10 mouse cellular contexts compared by ENCODE assay signal in genomic region chr11:18963202-18964136, GRCm38 (mm10). TPM values are rescaled to one million over a fixed set of nuclear protein-coding genes. Genes with fewer than 3 reads are reported as not detected.
DNase-seq lines count a peak whose midpoint lies in the region; ATAC-seq and TF ChIP-seq lines count a peak whose summit lies in the region.
"Had no signal": no experiment of that assay in that cellular context is flagged by ENCODE, and none has a peak within 500 bp of the region (broad histone marks: within the 10 kb centered on the region; RNA-seq: fewer than 3 reads in every experiment).

No protein-coding gene starts in this region.

- peak; percentile 93 for TF ChIP-seq EP300 in lung, postnatal 0 days (IDR thresholded peaks at IDR 0.05)

- no peaks in the 10 kb centered on the region for H3K27me3 ChIP-seq in hindbrain, embryonic 15.5 days
- no peaks in the 10 kb centered on the region for H3K27me3 ChIP-seq in hindbrain, embryonic 11.5 days (ENCODE audit: control insufficient read depth, insufficient read depth, low read length)
- H3K27me3 ChIP-seq in lung, postnatal 0 days (replicated peaks; ENCODE audit: insufficient read depth, low read length), result no peaks in the 10 kb centered on the region
- no peaks in the 10 kb centered on the region for H3K27me3 ChIP-seq in forebrain, embryonic 11.5 days (ENCODE audit: control insufficient read depth, insufficient read depth, low read length)

- H3K4me1 ChIP-seq in hindbrain, embryonic 15.5 days (replicated peaks), result peaks cover 34% of the 10 kb centered on the region
- H3K4me1 ChIP-seq in hindbrain, embryonic 11.5 days (replicated peaks; ENCODE audit: control insufficient read depth, insufficient read depth, low read length), result 0 out of 2 replicates have a peak, but pooled peaks cover 2% of the 10 kb centered on the region
- peaks cover 12% of the 10 kb centered on the region for H3K4me1 ChIP-seq in lung, postnatal 0 days (ENCODE audit: insufficient read depth, low read depth, low read length)
- no peaks in the 10 kb centered on the region for H3K4me1 ChIP-seq in forebrain, embryonic 11.5 days (replicated peaks; ENCODE audit: control insufficient read depth, insufficient read depth, low read length)

- TF ChIP-seq CTCF in lung, postnatal 0 days (IDR thresholded peaks at IDR 0.05), result no peak

- no peak for ATAC-seq in hindbrain, embryonic 15.5 days (ENCODE audit: low FRiP score, low read depth)
- ATAC-seq in hindbrain, embryonic 11.5 days (ENCODE audit: low FRiP score), result no peak
- ATAC-seq in lung, postnatal 0 days, result peak; percentile 77
- no peak for ATAC-seq in forebrain, embryonic 11.5 days (replicated peaks; ENCODE audit: low FRiP score)

- H3K27ac ChIP-seq in hindbrain, embryonic 15.5 days (replicated peaks), result 0 out of 2 replicates have a peak overlapping the region, but pooled peaks have one; percentile 19
- no peak overlapping the region for H3K27ac ChIP-seq in hindbrain, embryonic 11.5 days (ENCODE audit: low read depth, low read length)
- peak overlapping the region; percentile 54 for H3K27ac ChIP-seq in lung, postnatal 0 days (ENCODE audit: low read length)
- H3K27ac ChIP-seq in forebrain, embryonic 11.5 days (ENCODE audit: low read depth, low read length), result no peak overlapping the region

- H3K9ac ChIP-seq in hindbrain, embryonic 15.5 days, result no peak overlapping the region
- no peak overlapping the region for H3K9ac ChIP-seq in hindbrain, embryonic 11.5 days (ENCODE audit: low read depth, low read length)
- H3K9ac ChIP-seq in lung, postnatal 0 days (replicated peaks; ENCODE audit: low read depth), result no peak overlapping the region
- no peak overlapping the region for H3K9ac ChIP-seq in forebrain, embryonic 11.5 days (ENCODE audit: low read length)

- WGBS in hindbrain, embryonic 15.5 days, result 59% methylated on average over 15 of the region's 15 CpGs
- WGBS in hindbrain, embryonic 11.5 days, result 55% methylated on average over 15 of the region's 15 CpGs
- 33% methylated on average over 15 of the region's 15 CpGs for WGBS in lung, postnatal 0 days
- WGBS in forebrain, embryonic 11.5 days, result 60% methylated on average over 15 of the region's 15 CpGs

- DNase-seq in hindbrain, embryonic 11.5 days (ENCODE audit: low spot score), result no peak
- DNase-seq in MEL-GATA-1-ER (ENCODE audit: extremely low read depth, low read depth), result peak; percentile 78
- peak; percentile 47 for DNase-seq in embryo, embryonic 9.5 days (ENCODE audit: extremely low spot score)
- peak; percentile 48 for DNase-seq in lung, postnatal 0 days (ENCODE audit: low spot score)
- DNase-seq in forebrain, embryonic 11.5 days (ENCODE audit: low spot score), result no peak
- DNase-seq in urinary bladder, adult 2 months (ENCODE audit: low spot score), result no peak
- DNase-seq in adrenal gland, adult 18-20 months (ENCODE audit: low spot score in 2 of 2), result no peak
- DNase-seq: adrenal gland, adult 2 months; kidney, adult 11 months had no signal

- no peak overlapping the region for H3K4me3 ChIP-seq in hindbrain, embryonic 15.5 days
- H3K4me3 ChIP-seq in hindbrain, embryonic 11.5 days (ENCODE audit: low read depth, low read length), result no peak overlapping the region
- no peak overlapping the region for H3K4me3 ChIP-seq in lung, postnatal 0 days (ENCODE audit: low read depth, low read length)
- H3K4me3 ChIP-seq in forebrain, embryonic 11.5 days (ENCODE audit: low read depth, low read length), result no peak overlapping the region

- H3K36me3 ChIP-seq in hindbrain, embryonic 15.5 days, result no peaks in the 10 kb centered on the region
- no peaks in the 10 kb centered on the region; the same call in 1 of the 2 replicates for H3K36me3 ChIP-seq in hindbrain, embryonic 11.5 days (ENCODE audit: control insufficient read depth, insufficient read depth, low read length)
- H3K36me3 ChIP-seq in lung, postnatal 0 days (ENCODE audit: insufficient read depth, low read length), result no peaks in the 10 kb centered on the region
- no peaks in the 10 kb centered on the region for H3K36me3 ChIP-seq in forebrain, embryonic 11.5 days (ENCODE audit: control insufficient read depth, insufficient read depth, low read length)

- H3K9me3 ChIP-seq in hindbrain, embryonic 15.5 days, result no peaks in the 10 kb centered on the region
- no peaks in the 10 kb centered on the region for H3K9me3 ChIP-seq in hindbrain, embryonic 11.5 days (ENCODE audit: control insufficient read depth, low read length)
- no peaks in the 10 kb centered on the region for H3K9me3 ChIP-seq in lung, postnatal 0 days (ENCODE audit: low read length)
- H3K9me3 ChIP-seq in forebrain, embryonic 11.5 days (ENCODE audit: control insufficient read depth, low read length), result no peaks in the 10 kb centered on the region

- no peak overlapping the region for H3K4me2 ChIP-seq in hindbrain, embryonic 15.5 days
- no peak overlapping the region for H3K4me2 ChIP-seq in hindbrain, embryonic 11.5 days (replicated peaks; ENCODE audit: low read depth, low read length)
- no peak overlapping the region for H3K4me2 ChIP-seq in lung, postnatal 0 days (replicated peaks; ENCODE audit: low read depth, low read length)
- H3K4me2 ChIP-seq in forebrain, embryonic 11.5 days (ENCODE audit: low read depth, low read length, severe bottlenecking), result no peak overlapping the region

RNA-seq across cellular contexts. Expression of gene Meis1, which starts 55.3 kb away (rescaled TPM):
- polyA plus RNA-seq in hindbrain, embryonic 15.5 days (2015; fragmentation: Nextera tagmentation; extraction: Ambion mirVana), result 159 and 178 TPM in 2 replicates
- polyA plus RNA-seq in hindbrain, embryonic 11.5 days (2014; fragmentation: Nextera tagmentation; extraction: Ambion mirVana), result 132 and 149 TPM in 2 replicates
- 39.6 and 44.9 TPM in 2 replicates for polyA plus RNA-seq in lung, postnatal 0 days (2015; fragmentation: Nextera tagmentation; extraction: Ambion mirVana)
- 29.9 and 34.1 TPM in 2 replicates for polyA plus RNA-seq in forebrain, embryonic 11.5 days (2014; fragmentation: Nextera tagmentation; extraction: Ambion mirVana)
- polyA plus RNA-seq in urinary bladder, adult 2 months (2012; rRNA removed), result 127 and 134 TPM in 2 replicates
- 10 to 100 TPM; 31.2 to 49.4 TPM for total RNA-seq in adrenal gland, adult 18-20 months (2021)

Comparison
In these comparisons a context has a peak if more than half of its experiments do, and no peak if none do; other contexts are left out.
1. H3K27ac ChIP-seq: peak in hindbrain, embryonic 15.5 days (single experiment) and lung, postnatal 0 days (single experiment); none in hindbrain, embryonic 11.5 days (single experiment) and forebrain, embryonic 11.5 days (single experiment).
2. DNase-seq: peak in MEL-GATA-1-ER (single experiment), embryo, embryonic 9.5 days (single experiment) and lung, postnatal 0 days (single experiment); none in hindbrain, embryonic 11.5 days (single experiment), forebrain, embryonic 11.5 days (single experiment), urinary bladder, adult 2 months (single experiment) and adrenal gland, adult 18-20 months (0 of 2).